Mouse (Mus musculus) cortical plate, adult 2 months (tissue): ENCODE measurements around the gene Snai1. TPM values are rescaled to one million over a fixed set of nuclear protein-coding genes. Genes with fewer than 3 reads are reported as not detected.

Source experiments
- H3K27ac ChIP-seq: fragments of 200-500 bp; 2 replicates; pipeline ENCODE4 v1.5.1; 2012; ENCODE audit warnings: low read length, control low read depth, inconsistent platforms; ENCODE audit not compliant: insufficient read depth
- H3K4me1 ChIP-seq: fragments of 200-500 bp; 2 replicates; pipeline ENCODE4 v1.6.1; 2011; ENCODE audit warnings: low read length; ENCODE audit not compliant: control insufficient read depth, insufficient read depth
- H3K4me3 ChIP-seq: fragments of 200-500 bp; 2 replicates; pipeline ENCODE4 v1.5.1; 2011; ENCODE audit warnings: mild to moderate bottlenecking, low read length, control low read depth; ENCODE audit not compliant: insufficient read depth
- CTCF ChIP-seq: fragments of 200-500 bp; IDR thresholded peaks from 2 replicates; pipeline ENCODE4 v1.5.1; 2011; ENCODE audit warnings: mild to moderate bottlenecking, control low read depth, low read length; ENCODE audit not compliant: insufficient read depth; ENCODE audit errors: extremely low read depth
- POLR2A ChIP-seq: fragments of 200-500 bp; IDR thresholded peaks from 2 replicates; pipeline ENCODE4 v1.6.1; 2011; ENCODE audit warnings: mild to moderate bottlenecking, low read length, control low read depth; ENCODE audit not compliant: insufficient read depth; ENCODE audit errors: extremely low read depth
- polyA plus RNA-seq: library from polyadenylated mRNA; depleted of rRNA; stranded (reverse); fragments of >200 nt; gene quantifications from 2 replicates; pipeline ENCODE4 v1.2.3, GENCODE M21; 2012; rRNA removed

The Snai1 gene
- polyA plus RNA-seq, 1 experiment: 1.4 TPM

GRCm38 (mm10) chr2:167588774-167589577 is 51.0 kb downstream of the Snai1 start:
- TF ChIP-seq CTCF: no peak
- TF ChIP-seq POLR2A: no peak
- Histone ChIP-seq H3K4me1 (no peaks in the 10 kb centered on the region; the same call in 1 of the 2 replicates), H3K27ac (peak overlapping the region; percentile 67; the same call in 1 of the 2 replicates), H3K4me3 (peak overlapping the region; percentile 21; the same call in 1 of the 2 replicates)

Other genes starting within 250 kb of the Snai1 start
- 35.3 and 39.2 TPM in 2 replicates for gene B4galt5, start 189.0 kb upstream of the Snai1 start, polyA plus RNA-seq
- gene Slc9a8, start 116.5 kb upstream of the Snai1 start, polyA plus RNA-seq: 37.9 and 42.1 TPM in 2 replicates
- gene Rnf114, start 45.5 kb upstream of the Snai1 start, polyA plus RNA-seq: 98.0 and 102 TPM in 2 replicates
- 62.9 and 63.2 TPM in 2 replicates for gene Spata2, start 45.3 kb upstream of the Snai1 start, polyA plus RNA-seq
- gene Ube2v1, start 93.9 kb downstream of the Snai1 start, polyA plus RNA-seq: 251 and 267 TPM in 2 replicates
- gene Gm20431, start 123.3 kb downstream of the Snai1 start, polyA plus RNA-seq: 0.93 TPM in 1 of 2 replicates, not detected in the other
- gene Cebpb, start 150.7 kb downstream of the Snai1 start, polyA plus RNA-seq: 16.7 and 19.4 TPM in 2 replicates
- 88.8 and 89.0 TPM in 2 replicates for gene Tmem189, start 151.6 kb downstream of the Snai1 start, polyA plus RNA-seq